14 mouse cellular contexts compared by ENCODE assay signal in the genomic region with DNA sequence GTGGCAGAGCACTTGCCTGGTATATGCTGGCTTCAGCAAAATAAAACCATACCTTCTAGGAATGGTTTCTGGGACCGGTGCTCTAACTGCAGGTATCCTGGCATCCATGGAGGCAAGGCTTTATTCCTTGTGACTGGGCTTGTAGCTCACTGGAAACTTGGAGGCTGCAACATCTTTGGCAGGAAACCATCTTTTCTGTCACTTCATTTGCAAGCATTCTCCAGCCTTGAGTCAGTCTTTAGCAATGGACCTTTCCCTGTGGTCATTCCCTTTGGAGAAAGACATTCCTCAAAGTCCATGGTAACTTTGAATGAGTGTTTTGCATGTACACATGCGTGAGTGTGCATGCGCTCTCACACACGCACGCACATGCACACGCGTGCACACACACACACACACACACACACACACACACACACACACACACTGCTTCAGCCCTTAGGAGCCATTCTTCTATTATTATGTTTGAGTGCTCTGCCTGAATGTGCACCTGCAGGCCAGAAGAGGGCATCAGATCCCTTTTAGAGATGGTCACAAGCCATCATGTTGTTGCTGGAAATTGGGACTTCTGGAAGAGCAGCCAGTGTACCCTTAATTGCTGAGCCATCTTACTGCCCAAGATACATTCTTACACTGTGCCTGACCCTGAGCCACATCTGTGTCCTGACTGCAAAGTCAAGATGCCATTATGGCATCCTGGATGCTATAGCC. TPM values are rescaled to one million over a fixed set of nuclear protein-coding genes. Genes with fewer than 3 reads are reported as not detected.
DNase-seq lines count a peak whose midpoint lies in the region; ATAC-seq and TF ChIP-seq lines count a peak whose summit lies in the region.
"Had no signal": no experiment of that assay in that cellular context is flagged by ENCODE, and none has a peak within 500 bp of the region (broad histone marks: within the 10 kb centered on the region; RNA-seq: fewer than 3 reads in every experiment).

No protein-coding gene starts in this region.

- no peak overlapping the region for H3K4me3 ChIP-seq in cerebellum, adult 2 months (replicated peaks; ENCODE audit: insufficient read depth, low read depth, low read length)
- H3K4me3 ChIP-seq in left cerebral cortex, adult 2 months: no peak overlapping the region
- H3K4me3 ChIP-seq: midbrain, embryonic 12.5 days had no signal

- H3K4me1 ChIP-seq in cerebellum, adult 2 months (ENCODE audit: control insufficient read depth, insufficient read depth, low read length): no peaks in the 10 kb centered on the region

- WGBS in cerebellum, adult 2 months: 89% methylated on average over 7 of the region's 7 CpGs

- ATAC-seq in cerebellum, adult (ENCODE audit: insufficient number of reproducible peaks, low FRiP score, low TSS enrichment): no peak

- intact Hi-C loops in left cerebral cortex, adult 2 months (cut with DNase I): no loop called here
- intact Hi-C loops in left cerebral cortex, postnatal 4 days (cut with DNase I): no loop called here

- no peak overlapping the region for H3K27ac ChIP-seq in cerebellum, adult 2 months (ENCODE audit: insufficient read depth, low read length)
- no peak overlapping the region for H3K27ac ChIP-seq in left cerebral cortex, adult 2 months
- H3K27ac ChIP-seq: midbrain, embryonic 12.5 days had no signal

- TF ChIP-seq POLR2A in cerebellum, adult 2 months (IDR thresholded peaks at IDR 0.05; ENCODE audit: borderline replicate concordance, insufficient read depth, low read length): no peak

- TF ChIP-seq CTCF in cerebellum, adult 2 months (IDR thresholded peaks at IDR 0.05; ENCODE audit: borderline replicate concordance, insufficient read depth, low read depth, low read length): peak; percentile 47; the same call in 1 of the 2 replicates
- TF ChIP-seq CTCF in left cerebral cortex, adult 2 months (IDR thresholded peaks at IDR 0.05): peak; percentile 57

- H3K27me3 ChIP-seq in cerebellum, adult 2 months (ENCODE audit: control insufficient read depth, insufficient read depth, low read length): no peaks in the 10 kb centered on the region

- no peak for DNase-seq in cerebellum, adult 2 months
- no peak for DNase-seq in left cerebral cortex, adult 2 months (ENCODE audit: extremely low spot score in 1 of 2, low spot score in 2 of 2)
- DNase-seq in left cerebral cortex, postnatal 4 days: no peak
- peak; percentile 56 for DNase-seq in 416B (ENCODE audit: low read depth)
- DNase-seq in ZHBTc4 (ENCODE audit: low read depth, low spot score): peak; percentile 76
- no peak for DNase-seq in right cerebral cortex, postnatal 25 days
- DNase-seq in spleen, adult 18-20 months: no peak
- DNase-seq: gastrocnemius, postnatal 25 days had no signal

RNA-seq across cellular contexts. Expression of a gene that starts 3.6 kb away (rescaled TPM):
- 5.7 and 6.7 TPM in 2 replicates for polyA plus RNA-seq in cerebellum, adult 2 months (2012; rRNA removed)
- 10 to 100 TPM; 10.7 to 11.4 TPM for total RNA-seq in left cerebral cortex, adult 2 months (2021)
- total RNA-seq in left cerebral cortex, postnatal 4 days (2021): 1 to 10 TPM; 7.2 to 9.3 TPM

RNA-seq across cellular contexts. Expression of a gene that starts 3.8 kb away (rescaled TPM):
- 6.5 and 9.6 TPM in 2 replicates for polyA plus RNA-seq in cerebellum, adult 2 months (2012; rRNA removed)
- total RNA-seq in left cerebral cortex, adult 2 months (2021): 10 to 100 TPM; 14.5 to 17.1 TPM
- 10 to 100 TPM; 13.6 TPM for total RNA-seq in left cerebral cortex, postnatal 4 days (2021)

RNA-seq across cellular contexts. Expression of a gene that starts 7.3 kb away (rescaled TPM):
- polyA plus RNA-seq in cerebellum, adult 2 months (2012; rRNA removed): not detected in 2 replicates
- under 1 TPM in 1 of 2 experiments, not detected in 1; 0.25 TPM for total RNA-seq in left cerebral cortex, adult 2 months (2021)
- total RNA-seq in left cerebral cortex, postnatal 4 days (2021): not detected
- total RNA-seq: heart, postnatal 10 days had no signal
- polyA plus RNA-seq: C2C12; liver, embryonic 16.5 days; midbrain, embryonic 12.5 days had no signal

RNA-seq across cellular contexts. Expression of a gene that starts 19.9 kb away (rescaled TPM):
- polyA plus RNA-seq in cerebellum, adult 2 months (2012; rRNA removed): not detected in 2 replicates
- 1 to 10 TPM; 1.3 TPM for total RNA-seq in left cerebral cortex, adult 2 months (2021)
- 1 to 10 TPM; 1.5 to 2.4 TPM for total RNA-seq in left cerebral cortex, postnatal 4 days (2021)
- total RNA-seq: adrenal gland, postnatal 25 days; gastrocnemius, postnatal 25 days; heart, postnatal 10 days had no signal

RNA-seq across cellular contexts. Expression of a gene that starts 38.9 kb away (rescaled TPM):
- polyA plus RNA-seq in cerebellum, adult 2 months (2012; rRNA removed): 0.05 and 0.16 TPM in 2 replicates
- 1 to 10 TPM in 1 of 2 experiments, under 1 TPM in 1; 0.87 to 1.5 TPM for total RNA-seq in left cerebral cortex, adult 2 months (2021)
- under 1 TPM; 0.26 to 0.36 TPM for total RNA-seq in left cerebral cortex, postnatal 4 days (2021)

Comparison
In these comparisons a context has a peak if more than half of its experiments do, and no peak if none do; other contexts are left out.
1. DNase-seq: peak in 416B (single experiment) and ZHBTc4 (single experiment); none in cerebellum, adult 2 months (0 of 2), left cerebral cortex, adult 2 months (0 of 2), left cerebral cortex, postnatal 4 days (single experiment), right cerebral cortex, postnatal 25 days (single experiment) and spleen, adult 18-20 months (0 of 2).